Mouse (Mus musculus): ENCODE results near the gene D330020A13Rik.
A peak's percentile ranks its signal among the peaks of the same experiment; 100 is the strongest.

Gene D330020A13Rik

DNA sequence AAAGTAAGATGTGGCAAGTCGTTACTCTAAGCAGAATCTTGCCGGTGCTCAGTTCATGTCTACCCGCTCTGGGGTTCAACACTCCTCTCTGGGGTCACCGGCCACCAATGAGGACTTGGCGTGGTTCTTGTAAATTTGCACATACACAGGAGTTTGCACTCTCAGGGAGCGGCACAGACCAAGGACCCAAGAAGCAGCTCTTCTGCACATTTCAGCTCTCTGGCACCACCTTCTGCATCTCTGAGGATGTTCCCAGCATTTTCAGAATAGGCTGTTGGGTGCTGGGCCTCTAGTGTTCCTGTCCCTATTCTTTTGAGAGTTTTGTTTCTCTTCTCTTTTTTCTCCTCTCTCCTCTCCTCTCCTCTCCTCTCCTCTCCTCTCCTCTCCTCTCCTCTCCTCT, 7.0 kb downstream of the D330020A13Rik start:
- peak; percentile 56 for DNase-seq (ENCODE audit: low spot score)

DNA sequence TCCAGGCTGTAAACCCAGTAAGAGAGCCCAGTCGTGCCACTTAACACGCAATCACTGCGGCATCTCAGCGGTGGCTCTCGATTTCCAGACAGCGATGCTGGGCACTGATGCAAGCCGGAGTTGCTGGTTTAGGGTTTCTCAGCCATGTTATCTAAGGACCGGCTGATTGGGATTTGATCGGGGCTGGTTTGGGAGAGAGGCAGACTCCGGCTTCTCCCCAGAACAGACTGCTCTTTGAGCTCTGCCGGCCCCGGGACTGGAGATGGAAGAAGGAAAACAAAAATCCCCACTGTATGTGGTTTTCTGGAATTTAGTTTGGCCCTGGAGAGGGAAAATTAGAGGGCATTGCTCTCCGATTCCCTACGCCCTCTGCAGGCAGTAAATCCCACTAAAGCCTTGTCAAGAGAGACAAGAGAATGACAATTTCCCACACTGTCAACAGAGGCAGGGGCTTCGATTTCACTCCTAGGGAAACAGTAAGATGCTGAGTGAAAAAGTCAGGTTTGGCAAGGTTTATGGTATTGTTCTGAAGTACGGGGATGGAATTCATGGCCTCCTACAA, 8.7 kb downstream of the D330020A13Rik start:
- no peak for DNase-seq (ENCODE audit: low spot score)

DNA sequence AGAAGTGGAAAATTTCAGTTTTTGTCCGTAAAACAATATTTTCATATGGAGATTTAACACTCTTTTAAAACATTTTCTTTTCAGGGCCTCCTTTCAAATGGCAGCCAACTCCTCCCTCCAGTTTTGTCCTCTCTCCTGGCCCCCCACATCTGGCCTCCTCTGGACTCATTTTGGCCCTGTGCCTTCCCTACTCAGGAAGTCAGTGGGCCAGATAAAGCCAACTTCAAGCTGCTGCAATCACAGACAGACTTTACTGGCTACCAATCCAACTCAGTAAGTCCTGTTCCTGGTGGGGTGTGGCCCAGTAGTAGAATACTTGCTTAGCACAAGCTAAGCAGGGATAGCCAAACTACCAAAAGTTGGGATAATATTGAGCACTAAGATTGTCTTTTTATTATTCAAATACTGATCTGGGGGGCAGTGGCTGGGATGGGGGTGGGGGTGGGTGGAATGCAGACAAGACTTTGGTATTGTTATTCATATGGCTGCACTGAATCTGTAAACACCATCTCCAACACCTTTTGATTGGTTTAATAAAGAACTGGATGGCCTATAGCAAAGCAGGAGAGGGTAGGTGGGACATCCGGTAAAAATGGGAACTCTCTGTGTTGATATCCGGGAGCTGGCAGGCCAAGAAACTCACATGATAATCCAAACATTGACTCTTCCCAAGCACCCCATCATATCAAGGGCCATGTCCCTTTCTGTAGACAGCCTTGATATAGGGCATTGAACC, 12.9 kb downstream of the D330020A13Rik start:
- no peak for DNase-seq (ENCODE audit: low spot score)

DNA sequence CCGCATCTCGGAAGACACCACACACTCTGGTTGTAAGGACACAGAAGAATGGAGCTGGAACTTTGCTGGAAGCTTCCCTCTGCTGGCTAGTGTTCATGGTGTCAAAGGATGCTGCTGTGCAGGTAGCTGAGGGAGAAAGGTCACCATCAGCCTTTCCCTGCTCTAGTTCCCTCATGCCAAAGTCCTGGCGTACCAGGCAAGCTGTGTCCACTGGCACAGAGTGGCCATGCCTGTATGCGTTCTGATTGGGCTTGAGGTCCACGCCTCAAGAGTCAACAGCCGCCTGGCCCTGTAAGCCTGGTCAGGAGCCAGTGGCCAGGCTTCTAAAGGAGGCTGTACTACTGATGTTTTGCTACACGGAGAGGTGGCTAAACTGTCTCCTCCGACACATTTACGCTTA, 15.2 kb downstream of the D330020A13Rik start:
- no peak for DNase-seq (ENCODE audit: low spot score)

DNA sequence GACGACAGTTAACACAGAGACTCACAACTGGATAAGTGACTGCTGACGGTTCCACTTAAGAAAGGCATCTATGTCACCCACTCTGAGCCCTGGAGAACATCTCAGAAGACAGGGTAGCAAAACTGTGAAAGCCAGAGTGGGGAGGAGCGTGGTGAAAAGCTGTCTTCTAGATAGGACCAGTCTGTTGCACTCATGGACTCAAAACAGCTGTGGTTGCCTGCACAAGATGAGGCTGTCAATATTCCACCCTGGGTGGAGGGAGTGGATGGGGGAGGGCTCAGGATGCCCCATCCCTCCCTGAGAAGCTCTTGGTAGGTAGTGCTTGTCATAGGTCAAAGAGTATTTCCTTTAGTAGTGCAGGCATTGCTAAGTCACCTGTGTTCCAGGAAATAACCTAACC, 15.6 kb downstream of the D330020A13Rik start:
- DNase-seq (ENCODE audit: low spot score): no peak

DNA sequence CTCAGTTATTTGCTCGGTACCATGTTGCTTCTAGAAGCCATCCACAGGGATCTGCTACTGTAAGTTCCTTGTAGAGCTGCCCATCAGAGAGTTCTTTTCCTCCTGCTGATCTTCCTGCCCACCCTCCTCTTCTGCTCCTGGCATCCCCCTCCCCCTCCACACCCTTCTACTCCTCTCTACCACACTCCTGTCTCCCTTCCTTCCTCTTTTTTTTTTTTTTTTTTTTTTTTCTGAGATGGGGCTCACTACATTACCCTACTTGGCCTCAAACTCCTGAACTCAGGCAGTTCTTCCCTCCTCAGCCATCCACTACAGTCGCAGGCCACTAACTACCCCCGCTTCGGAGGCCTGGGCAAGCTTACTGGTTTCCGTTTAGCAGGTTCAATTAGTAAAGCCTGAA, 18.3 kb downstream of the D330020A13Rik start:
- no peak for DNase-seq (ENCODE audit: low spot score)

DNA sequence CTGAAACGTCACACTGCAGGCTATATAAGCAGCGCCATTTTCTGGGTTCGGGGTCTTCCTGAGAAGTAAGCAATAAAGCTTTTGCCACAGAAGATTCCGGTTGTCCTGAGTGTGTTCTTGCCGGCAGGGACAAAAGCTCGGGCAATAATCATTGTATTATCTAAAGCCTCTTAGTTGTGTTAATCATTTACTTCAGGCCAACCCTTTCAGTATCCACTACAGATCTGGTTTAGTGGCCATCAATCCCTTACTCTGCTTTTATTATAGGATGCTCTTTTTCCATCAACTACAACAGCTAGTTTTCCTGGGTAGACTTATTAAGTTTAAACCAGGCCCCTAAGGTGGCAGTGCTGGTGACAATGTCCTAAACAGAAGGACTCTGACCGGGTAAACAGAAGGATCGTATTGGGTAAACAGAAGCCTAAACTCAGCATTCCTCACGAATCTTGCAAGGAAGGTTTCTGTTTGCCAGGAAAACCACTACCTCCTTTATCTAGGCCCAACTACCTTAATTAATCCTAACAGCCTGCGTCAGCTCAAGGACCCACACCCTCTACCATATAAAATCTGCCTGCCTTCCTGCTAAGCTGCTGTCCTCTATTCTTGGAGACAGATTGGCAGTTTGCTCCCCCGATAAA, 24.3 kb downstream of the D330020A13Rik start:
- no peak for DNase-seq (ENCODE audit: low spot score)

DNA sequence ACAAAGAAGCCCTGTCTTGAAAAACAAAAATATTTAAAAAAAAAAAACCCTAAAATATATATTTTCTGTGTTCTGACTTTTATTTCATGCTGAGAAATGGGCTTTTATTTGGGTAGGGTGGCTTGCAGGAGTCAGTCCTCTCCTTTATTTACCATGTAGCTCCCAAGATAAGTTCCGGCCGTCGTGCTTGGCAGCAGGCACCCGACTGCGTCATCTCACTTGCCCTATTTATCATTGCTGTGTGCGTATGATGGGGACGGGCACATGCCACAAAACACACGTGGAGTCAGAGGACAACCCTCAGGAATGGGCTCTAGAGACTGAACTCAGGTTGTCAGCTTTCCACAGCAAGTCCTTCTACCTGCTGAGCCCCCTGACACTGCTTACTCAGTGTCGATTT, 25.0 kb downstream of the D330020A13Rik start:
- no peak for DNase-seq (ENCODE audit: low spot score)

DNA sequence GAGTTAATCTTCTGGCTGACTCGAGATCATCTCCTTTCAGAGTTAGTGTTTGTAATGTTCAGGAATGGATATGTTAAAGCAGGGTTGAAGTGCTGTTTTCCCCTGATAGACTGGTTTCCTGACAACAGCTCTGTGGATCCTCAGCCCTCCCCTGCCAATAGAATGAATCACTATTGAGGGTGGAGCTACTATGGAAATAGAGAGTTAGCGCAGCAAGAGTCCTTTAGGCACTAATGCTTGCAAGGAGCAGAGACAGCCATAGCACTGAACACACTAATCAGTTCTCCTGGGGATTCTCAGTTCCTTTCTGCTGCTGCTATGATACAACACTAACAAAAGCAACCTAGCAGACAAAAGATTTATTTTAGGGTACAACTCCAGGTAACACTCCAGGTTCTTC, 26.2 kb downstream of the D330020A13Rik start:
- no peak for DNase-seq (ENCODE audit: low spot score)

DNA sequence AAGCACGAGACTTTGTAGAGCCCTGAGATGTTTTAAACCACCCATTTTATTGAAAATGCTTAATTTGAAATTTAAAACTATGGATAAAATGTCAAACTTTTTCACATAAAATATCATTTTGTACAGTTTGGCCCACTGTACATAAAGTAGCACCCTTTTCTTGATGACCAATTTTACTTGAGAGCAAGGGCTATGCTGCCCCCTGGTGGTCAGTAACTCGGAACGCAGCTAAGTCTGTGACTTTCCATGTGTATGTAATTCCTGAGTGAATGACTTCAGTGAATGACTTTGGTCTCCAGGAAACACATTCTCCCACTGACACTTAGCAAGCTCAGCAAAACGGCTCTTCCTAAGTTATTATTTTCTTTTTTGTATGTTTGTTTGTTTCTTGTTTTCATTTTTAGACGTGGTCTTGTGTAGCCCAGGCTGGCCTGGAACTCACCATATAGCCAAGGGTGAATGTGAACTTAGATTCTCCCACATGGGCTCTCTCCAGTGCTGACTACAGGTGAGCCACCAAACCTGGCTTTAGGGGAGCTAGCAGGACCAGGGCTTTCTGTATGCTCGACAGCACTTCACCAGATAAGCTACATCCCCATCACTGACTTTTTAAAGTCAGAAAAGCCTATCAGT, 30.2 kb downstream of the D330020A13Rik start:
- peak; percentile 81 for DNase-seq (ENCODE audit: low spot score)

DNA sequence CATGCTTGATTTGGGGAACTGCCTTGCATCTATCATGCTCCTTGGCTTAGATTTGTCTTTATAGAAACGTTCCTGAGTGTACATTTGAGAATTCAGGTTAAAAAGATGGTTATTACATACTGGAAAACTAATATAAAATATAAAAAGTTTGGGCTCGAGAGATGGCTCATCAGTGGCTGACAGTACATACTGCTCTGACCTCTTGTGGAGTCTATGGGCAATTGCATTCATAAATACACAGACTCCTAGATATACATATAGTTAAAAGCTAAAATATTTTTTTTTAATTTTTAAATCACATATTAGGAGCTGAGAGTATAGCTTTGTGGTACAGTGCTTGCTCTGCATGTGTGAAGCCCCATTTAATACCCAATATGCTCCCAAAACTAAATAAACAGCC, 38.2 kb downstream of the D330020A13Rik start:
- no peak for DNase-seq (ENCODE audit: low spot score)

DNA sequence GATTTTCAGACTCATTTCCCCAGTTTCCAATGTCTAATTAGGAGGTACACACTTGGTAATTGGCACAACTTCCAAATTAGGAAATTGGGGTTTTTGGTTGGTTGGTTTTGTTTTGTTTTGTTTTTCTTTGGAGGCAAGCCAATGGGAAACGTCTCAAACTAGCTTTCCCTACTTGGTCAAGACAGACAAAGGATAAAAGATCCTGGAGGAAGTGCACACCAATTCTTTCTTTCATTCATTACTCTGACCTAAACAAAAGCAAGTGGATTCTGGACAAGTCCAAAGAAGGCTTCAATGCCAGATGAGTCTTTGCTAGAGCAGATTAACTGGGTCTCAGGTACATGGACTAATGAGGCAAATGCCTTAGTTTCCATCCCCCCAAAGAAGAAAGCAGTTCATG, 49.8 kb downstream of the D330020A13Rik start:
- no peak for DNase-seq (ENCODE audit: low spot score)
